In the genomic region with DNA sequence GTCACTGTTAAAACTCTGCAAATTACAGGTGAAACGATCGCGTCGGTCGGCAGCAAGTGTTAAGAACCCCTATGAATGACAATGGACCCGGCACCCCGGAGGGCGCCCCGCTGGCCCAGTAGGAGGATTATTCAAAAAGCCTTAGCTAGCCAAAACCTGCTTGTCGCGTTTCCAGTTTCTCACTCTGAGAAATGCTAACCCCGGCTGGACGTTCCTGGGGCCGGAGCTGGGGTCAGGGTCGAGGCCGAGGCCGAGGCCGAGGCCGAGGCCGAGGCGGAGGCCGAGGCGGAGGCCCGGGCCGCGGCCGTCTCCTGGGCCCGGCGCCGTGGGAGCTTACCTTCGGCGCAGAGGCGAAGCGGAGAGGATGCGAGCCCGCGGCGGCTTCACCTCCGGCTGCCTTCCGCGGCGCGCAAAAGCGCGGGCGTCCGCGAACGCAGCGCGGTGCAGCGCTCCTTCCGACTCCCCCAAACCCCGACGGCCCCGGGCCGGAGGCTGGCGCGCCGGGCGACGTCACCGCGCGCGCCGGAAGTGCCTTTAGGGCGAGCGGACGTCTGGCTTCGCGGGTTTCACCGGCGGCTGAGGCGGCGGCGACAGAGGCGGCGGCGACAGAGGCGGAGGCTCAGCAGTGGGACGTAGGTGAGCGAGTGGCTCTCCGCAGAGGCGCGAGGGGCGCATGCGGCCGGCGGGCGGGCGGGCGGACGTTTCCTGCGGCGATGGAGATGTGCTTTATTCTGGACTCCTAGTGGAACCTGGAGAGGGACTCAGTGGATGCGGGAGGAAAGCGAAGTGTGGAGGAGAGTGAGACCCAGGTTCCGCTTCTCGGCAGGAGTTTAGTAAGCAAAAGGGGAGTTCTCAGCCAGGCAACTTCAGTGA, we compare ENCODE assay signal across 8 mouse cellular contexts. TPM values are rescaled to one million over a fixed set of nuclear protein-coding genes. Genes with fewer than 3 reads are reported as not detected.
DNase-seq lines count a peak whose midpoint lies in the region; ATAC-seq and TF ChIP-seq lines count a peak whose summit lies in the region.

Gene Zcrb1, minus strand, starts transcription at position 509 of the 873 bp plus-strand sequence.
Gene Pphln1, plus strand, starts transcription at position 525 of the 873 bp plus-strand sequence.

- 3% methylated on average over 100 of the region's 100 CpGs for WGBS in forebrain, postnatal 0 days
- WGBS in lung, embryonic 16.5 days = under 1% methylated on average over 84 of the region's 100 CpGs

- no peak for TF ChIP-seq CTCF in G1E (IDR thresholded peaks at IDR 0.05; ENCODE audit: low read depth, low read length)
- TF ChIP-seq CTCF in forebrain, postnatal 0 days (IDR thresholded peaks at IDR 0.05; ENCODE audit: low read depth) = 0 out of 2 replicates have a peak, but pooled peaks have one; percentile 20

- H3K4me3 ChIP-seq in G1E (ENCODE audit: low read depth, low read length) = peak within 1 kb of the TSS; percentile 82
- H3K4me3 ChIP-seq in forebrain, postnatal 0 days (ENCODE audit: low read depth, low read length) = peak within 1 kb of the TSS; percentile 75
- peak within 1 kb of the TSS; percentile 94 for H3K4me3 ChIP-seq in lung, embryonic 16.5 days (ENCODE audit: low read length)

- H3K9ac ChIP-seq in forebrain, postnatal 0 days = peak within 1 kb of the TSS; percentile 96
- H3K9ac ChIP-seq in lung, embryonic 16.5 days (ENCODE audit: low read length) = peak within 1 kb of the TSS; percentile 98

- H3K4me1 ChIP-seq in G1E (ENCODE audit: insufficient read depth, low read depth, low read length) = peaks cover 40% of the 10 kb centered on the region
- peaks cover 13% of the 10 kb centered on the region for H3K4me1 ChIP-seq in forebrain, postnatal 0 days (ENCODE audit: insufficient read depth)
- H3K4me1 ChIP-seq in lung, embryonic 16.5 days (replicated peaks; ENCODE audit: control insufficient read depth, insufficient read depth, low read length) = peaks cover 25% of the 10 kb centered on the region

- no peaks in the 10 kb centered on the region for H3K27me3 ChIP-seq in G1E (ENCODE audit: insufficient read depth, low read length)
- H3K27me3 ChIP-seq in forebrain, postnatal 0 days (ENCODE audit: insufficient read depth, low read length) = no peaks in the 10 kb centered on the region
- H3K27me3 ChIP-seq in lung, embryonic 16.5 days (ENCODE audit: control insufficient read depth, insufficient read depth, low read depth, low read length) = no peaks in the 10 kb centered on the region

- H3K36me3 ChIP-seq in G1E (replicated peaks) = peaks cover 53% of the 10 kb centered on the region
- peaks cover 16% of the 10 kb centered on the region for H3K36me3 ChIP-seq in forebrain, postnatal 0 days (ENCODE audit: insufficient read depth)
- H3K36me3 ChIP-seq in lung, embryonic 16.5 days (ENCODE audit: control insufficient read depth, insufficient read depth, low read length) = peaks cover 5% of the 10 kb centered on the region; the same call in 1 of the 2 replicates

- H3K4me2 ChIP-seq in forebrain, postnatal 0 days (ENCODE audit: low read depth) = peak within 1 kb of the TSS; percentile 66
- peak within 1 kb of the TSS; percentile 87 for H3K4me2 ChIP-seq in lung, embryonic 16.5 days (ENCODE audit: low read depth, low read length)

- ATAC-seq in G1E (ENCODE audit: extremely low read depth, insufficient number of reproducible peaks, low FRiP score, poor library complexity, severe bottlenecking) = peak; percentile 42
- peak; percentile 98 for ATAC-seq in forebrain, postnatal 0 days
- ATAC-seq in hematopoietic stem cell, adult 5-6 weeks (replicated peaks in 1 of 2; ENCODE audit: insufficient read depth in 1 of 2, low FRiP score in 2 of 2, low TSS enrichment in 1 of 2, low read depth in 1 of 2, poor library complexity in 2 of 2, severe bottlenecking in 2 of 2) = peak; percentile 84 to 95
- peak; percentile 96 for ATAC-seq in lung, embryonic 16.5 days (ENCODE audit: low read depth)

- peak within 1 kb of the TSS; percentile 85 for H3K27ac ChIP-seq in forebrain, postnatal 0 days (ENCODE audit: low read depth, low read length)
- peak within 1 kb of the TSS; percentile 86 for H3K27ac ChIP-seq in lung, embryonic 16.5 days (ENCODE audit: low read length)

- no peaks in the 10 kb centered on the region for H3K9me3 ChIP-seq in G1E (replicated peaks)
- H3K9me3 ChIP-seq in forebrain, postnatal 0 days (ENCODE audit: low read length) = no peaks in the 10 kb centered on the region
- no peaks in the 10 kb centered on the region for H3K9me3 ChIP-seq in lung, embryonic 16.5 days (ENCODE audit: control insufficient read depth, low read length)

- DNase-seq in G1E (ENCODE audit: low spot score) = peak; percentile 88
- peak; percentile 76 to 90 for DNase-seq in cerebellum, adult 18-20 months
- DNase-seq in forebrain, postnatal 0 days = peak; percentile 92
- DNase-seq in layer of hippocampus, adult 9-10 months (ENCODE audit: low spot score) = peak; percentile 17
- DNase-seq in ovary, postnatal 10 days (ENCODE audit: low spot score) = peak; percentile 44
- DNase-seq in thymus, postnatal 10 days (ENCODE audit: low spot score in 2 of 2) = peak; percentile 78 to 85

RNA-seq across cellular contexts. Expression of gene Zcrb1, which starts in this region (rescaled TPM):
- total RNA-seq in G1E (2014; fragmentation: Nextera tagmentation) (95.8 and 98.3 TPM in 2 replicates), G1E (2017) (61.6 and 75.3 TPM in 2 replicates)
- polyA plus RNA-seq in G1E (2012) = 98.9 and 107 TPM in 2 replicates
- 52.6 and 56.2 TPM in 2 replicates for total RNA-seq in forebrain, postnatal 0 days (2014; rRNA removed)
- polyA plus RNA-seq in forebrain, postnatal 0 days (2015; fragmentation: Nextera tagmentation; extraction: Ambion mirVana) = 147 and 168 TPM in 2 replicates
- total RNA-seq in hematopoietic stem cell, adult 5-6 weeks (2017) = 97.8 and 118 TPM in 2 replicates
- 101 and 121 TPM in 2 replicates for polyA plus RNA-seq in lung, embryonic 16.5 days (2015; fragmentation: Nextera tagmentation; extraction: Ambion mirVana)

RNA-seq across cellular contexts. Expression of gene Pphln1, which starts in this region (rescaled TPM):
- 96.4 and 114 TPM in 2 replicates for total RNA-seq in G1E (2014; fragmentation: Nextera tagmentation)
- 27.8 and 34.3 TPM in 2 replicates for total RNA-seq in G1E (2017)
- polyA plus RNA-seq in G1E (2012) = 10.0 and 11.4 TPM in 2 replicates
- 24.8 and 32.3 TPM in 2 replicates for total RNA-seq in forebrain, postnatal 0 days (2014; rRNA removed)
- polyA plus RNA-seq in forebrain, postnatal 0 days (2015; fragmentation: Nextera tagmentation; extraction: Ambion mirVana) = 30.8 and 37.9 TPM in 2 replicates
- total RNA-seq in hematopoietic stem cell, adult 5-6 weeks (2017) = 33.3 and 36.1 TPM in 2 replicates
- polyA plus RNA-seq in lung, embryonic 16.5 days (2015; fragmentation: Nextera tagmentation; extraction: Ambion mirVana) = 42.6 and 45.1 TPM in 2 replicates

Comparison
In these comparisons a context has a peak if more than half of its experiments do, and no peak if none do; other contexts are left out.
1. Peak in every context shown above with its lines: DNase-seq, ATAC-seq, H3K4me3 ChIP-seq and H3K27ac ChIP-seq.
2. ATAC-seq: peak in every context shown above with its lines; median percentile 98 in forebrain, postnatal 0 days; 96 in lung, embryonic 16.5 days; 90 in hematopoietic stem cell, adult 5-6 weeks; 42 in G1E.
3. DNase-seq: peak in every context shown above with its lines; median percentile 92 in forebrain, postnatal 0 days; 88 in G1E; 83 in cerebellum, adult 18-20 months; 82 in thymus, postnatal 10 days; 44 in ovary, postnatal 10 days; 17 in layer of hippocampus, adult 9-10 months.